Mouse (Mus musculus) gastrocnemius, postnatal 4 days (tissue): Measurements from ENCODE around the gene Bag5. TPM values are rescaled to one million over a fixed set of nuclear protein-coding genes. Genes with fewer than 3 reads are reported as not detected.
A peak's percentile ranks its signal among the peaks of the same experiment; 100 is the strongest.
"Not testable (repeated sequence)": the region's sequence is repeated elsewhere in the genome, so short reads cannot be mapped to it uniquely, and the experiment has no call there.

Source experiments
- DNase-seq, 2 experiments: peaks; one replicate each; pipeline ENCODE4 v3.0.0; 2021 to 2022; ENCODE audit warnings: low spot score in 2 of 2, mixed read lengths in 2 of 2
- total RNA-seq, 2 experiments: library from RNA; stranded (reverse); gene quantifications; 2 replicates each; pipeline ENCODE4 v1.2.3; 2021

Bag5 gene
- total RNA-seq, 2 experiments from 2014 or later: 27.5 to 32.1 TPM

- no peak for DNase-seq
Measured at GRCm38 (mm10) chr12:111737370-111737769, 24.3 kb upstream of the Bag5 start.

- not testable (repeated sequence) for DNase-seq
Measured at GRCm38 (mm10) chr12:111736676-111737075, 23.6 kb upstream of the Bag5 start.

GRCm38 (mm10) chr12:111734912-111735311, 21.9 kb upstream of the Bag5 start:
- DNase-seq: no peak

GRCm38 (mm10) chr12:111732921-111733320, 19.9 kb upstream of the Bag5 start:
- no peak for DNase-seq

- peak; percentile 77 to 89 for DNase-seq
Measured at GRCm38 (mm10) chr12:111731822-111732807, 19.1 kb upstream of the Bag5 start.

GRCm38 (mm10) chr12:111727956-111728355, 14.9 kb upstream of the Bag5 start:
- no peak for DNase-seq

GRCm38 (mm10) chr12:111726122-111726463, 13.0 kb upstream of the Bag5 start:
- no peak for DNase-seq

GRCm38 (mm10) chr12:111725338-111726121, 12.5 kb upstream of the Bag5 start:
- DNase-seq: no peak

- DNase-seq: peak in 1 of 2 experiments; percentile 61
Measured at GRCm38 (mm10) chr12:111724638-111725337, 11.7 kb upstream of the Bag5 start.

GRCm38 (mm10) chr12:111722654-111723053, 9.6 kb upstream of the Bag5 start:
- DNase-seq: peak; percentile 46 to 68

GRCm38 (mm10) chr12:111720222-111720621, 7.2 kb upstream of the Bag5 start:
- DNase-seq: no peak

- no peak for DNase-seq
Measured at GRCm38 (mm10) chr12:111718656-111719055, 5.6 kb upstream of the Bag5 start.

- no peak for DNase-seq
Measured at GRCm38 (mm10) chr12:111716505-111716904, 3.4 kb upstream of the Bag5 start.

- DNase-seq: not testable (repeated sequence)
Measured at GRCm38 (mm10) chr12:111713880-111714279, 823 bp upstream of the Bag5 start.

- DNase-seq: no peak
Measured at GRCm38 (mm10) chr12:111712476-111712875, 581 bp downstream of the Bag5 start.

- no peak for DNase-seq
Measured at GRCm38 (mm10) chr12:111710091-111710490, 3.0 kb downstream of the Bag5 start.

- peak in 1 of 2 experiments; percentile 53 for DNase-seq
Measured at GRCm38 (mm10) chr12:111708181-111708580, 4.9 kb downstream of the Bag5 start.

GRCm38 (mm10) chr12:111705186-111705973, 7.7 kb downstream of the Bag5 start:
- DNase-seq: peak; percentile 64 to 79

- peak in 1 of 2 experiments; percentile 83 for DNase-seq
Measured at GRCm38 (mm10) chr12:111704609-111705008, 8.4 kb downstream of the Bag5 start.

GRCm38 (mm10) chr12:111703301-111703700, 9.8 kb downstream of the Bag5 start:
- DNase-seq: no peak
